Mouse (Mus musculus): ENCODE data around the gene Rabl6.

DNA sequence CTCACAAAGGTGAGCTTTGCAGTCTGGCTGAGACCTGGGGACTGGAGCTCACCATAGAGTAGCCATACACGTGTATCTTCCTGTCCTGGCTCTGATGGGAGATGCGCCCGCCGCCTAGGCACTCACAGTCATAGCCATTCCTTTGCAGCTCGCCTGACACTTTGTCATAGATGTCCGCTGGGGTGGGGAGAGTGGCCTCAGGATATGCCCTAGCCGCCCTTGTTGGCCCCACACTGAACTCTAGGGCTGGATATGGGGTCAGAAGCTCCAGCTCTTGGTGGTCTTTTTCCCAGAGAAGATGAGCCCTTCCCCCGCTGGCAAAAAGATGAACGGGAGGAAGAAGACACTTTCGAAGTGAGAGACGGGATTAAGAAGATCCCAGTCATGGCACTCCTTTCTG lies 34.2 kb downstream of the Rabl6 start:
- TF ChIP-seq CTCF (IDR thresholded peaks at IDR 0.05; ENCODE audit: borderline replicate concordance, extremely low read depth, insufficient read depth, insufficient read length) (no peak), POLR2A (IDR thresholded peaks at IDR 0.05; ENCODE audit: borderline replicate concordance, extremely low read depth, insufficient read depth, insufficient read length, poor library complexity, severe bottlenecking) (no peak)

Measured in brain, embryonic 14.5 days (tissue).